Mouse (Mus musculus): ENCODE data around the gene Tnnt1. TPM values are rescaled to one million over a fixed set of nuclear protein-coding genes. Genes with fewer than 3 reads are reported as not detected.

Gene Tnnt1
- polyA plus RNA-seq (2012; rRNA removed), result 0.81 and 0.89 TPM in 2 replicates

GRCm38 (mm10) chr7:4516332-4517050 is at the start of gene Tnnt1:
Gene Tnnt1, minus strand, starts transcription at chr7:4516382.
- TF ChIP-seq POLR2A (IDR thresholded peaks at IDR 0.05; ENCODE audit: borderline replicate concordance, extremely low read depth, low read depth, low read length) (no peak), CTCF (IDR thresholded peaks at IDR 0.05; ENCODE audit: insufficient read depth, low read length) (no peak)

GRCm38 (mm10) chr7:4562660-4563059 is 46.5 kb upstream of the Tnnt1 start:
- DNase-seq, result no peak
- H3K4me1 ChIP-seq (ENCODE audit: control insufficient read depth, insufficient read depth, low read length), result no peaks in the 10 kb centered on the region
- WGBS, result 90% methylated on average over 3 of the region's 3 CpGs
- TF ChIP-seq CTCF (IDR thresholded peaks at IDR 0.05; ENCODE audit: insufficient read depth, low read length) (no peak), POLR2A (IDR thresholded peaks at IDR 0.05; ENCODE audit: borderline replicate concordance, extremely low read depth, low read depth, low read length) (no peak)
- no peak overlapping the region for H3K4me3 ChIP-seq (replicated peaks; ENCODE audit: extremely low read depth, low read depth, low read length)

More at GRCm38 (mm10) chr7:4516332-4517050, at the start of gene Tnnt1:
- H3K4me1 ChIP-seq (ENCODE audit: control insufficient read depth, insufficient read depth, low read length), result no peaks in the 10 kb centered on the region
- no peak for DNase-seq
- H3K4me3 ChIP-seq (replicated peaks; ENCODE audit: extremely low read depth, low read depth, low read length), result no peak within 1 kb of the TSS
- WGBS, result 40% methylated on average over 4 of the region's 4 CpGs

DNA sequence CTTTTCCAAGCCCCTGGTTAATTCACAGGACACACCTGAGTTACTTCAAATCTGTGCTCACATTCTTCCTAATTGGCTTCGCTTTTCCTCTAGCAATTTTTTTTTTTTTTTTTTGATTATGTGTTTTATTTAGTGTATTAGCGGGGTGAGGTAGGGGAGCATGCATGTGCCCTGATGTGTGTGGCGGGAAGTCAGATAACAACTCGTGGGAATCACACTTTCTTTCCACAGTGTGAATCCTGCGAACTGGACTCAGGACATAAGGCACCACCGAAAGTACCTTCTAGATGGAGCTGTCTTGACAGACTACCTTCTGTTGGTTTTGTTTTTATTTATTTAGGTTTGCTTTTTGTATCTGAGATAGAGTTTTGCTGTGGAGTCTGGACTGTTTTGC is 41.0 kb upstream of the Tnnt1 start:
- 63% methylated on average over 6 of the region's 6 CpGs for WGBS
- H3K4me3 ChIP-seq (replicated peaks; ENCODE audit: extremely low read depth, low read depth, low read length), result no peak overlapping the region
- no peak for DNase-seq

GRCm38 (mm10) chr7:4556256-4557166 is 40.3 kb upstream of the Tnnt1 start:
- peak; percentile 74 for DNase-seq
- Histone ChIP-seq H3K4me1 (ENCODE audit: control insufficient read depth, insufficient read depth, low read length) (no peaks in the 10 kb centered on the region), H3K4me3 (replicated peaks; ENCODE audit: extremely low read depth, low read depth, low read length) (no peak overlapping the region)
- TF ChIP-seq CTCF (IDR thresholded peaks at IDR 0.05; ENCODE audit: insufficient read depth, low read length) (peak; percentile 98), POLR2A (IDR thresholded peaks at IDR 0.05; ENCODE audit: borderline replicate concordance, extremely low read depth, low read depth, low read length) (no peak)
- 18% methylated on average over 15 of the region's 15 CpGs for WGBS

More for the DNA sequence above, 41.0 kb upstream of the Tnnt1 start:
- H3K4me1 ChIP-seq (ENCODE audit: control insufficient read depth, insufficient read depth, low read length), result no peaks in the 10 kb centered on the region
- TF ChIP-seq CTCF (IDR thresholded peaks at IDR 0.05; ENCODE audit: insufficient read depth, low read length) (no peak), POLR2A (IDR thresholded peaks at IDR 0.05; ENCODE audit: borderline replicate concordance, extremely low read depth, low read depth, low read length) (no peak)

DNA sequence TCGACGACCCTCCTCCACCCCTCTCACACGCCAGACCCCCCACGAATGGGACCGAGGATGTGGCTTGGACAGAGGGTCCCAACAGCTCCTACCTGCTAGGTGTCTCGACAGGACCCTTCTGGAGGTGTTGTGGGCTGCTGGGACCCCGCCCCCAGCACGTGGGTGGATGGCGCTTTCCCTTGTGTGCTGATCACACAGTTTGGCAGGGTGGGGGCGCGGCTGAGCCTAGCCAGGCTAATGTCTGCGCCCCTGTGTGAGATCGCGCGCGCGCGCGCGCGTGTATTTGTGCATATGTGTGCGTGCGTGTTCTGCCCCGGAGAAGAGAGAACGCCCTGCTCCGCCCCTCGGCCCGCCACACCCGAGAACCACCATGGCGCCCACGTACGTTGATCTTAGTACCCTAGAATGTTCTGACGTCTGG is 31.0 kb upstream of the Tnnt1 start, which contains the start of gene Syt5:
Syt5 (minus strand) TSS at position 321 of the 421 bp plus-strand sequence.
- WGBS, result 5% methylated on average over 33 of the region's 33 CpGs
- H3K4me3 ChIP-seq (replicated peaks; ENCODE audit: extremely low read depth, low read depth, low read length), result peak within 1 kb of the TSS; percentile 11

DNA sequence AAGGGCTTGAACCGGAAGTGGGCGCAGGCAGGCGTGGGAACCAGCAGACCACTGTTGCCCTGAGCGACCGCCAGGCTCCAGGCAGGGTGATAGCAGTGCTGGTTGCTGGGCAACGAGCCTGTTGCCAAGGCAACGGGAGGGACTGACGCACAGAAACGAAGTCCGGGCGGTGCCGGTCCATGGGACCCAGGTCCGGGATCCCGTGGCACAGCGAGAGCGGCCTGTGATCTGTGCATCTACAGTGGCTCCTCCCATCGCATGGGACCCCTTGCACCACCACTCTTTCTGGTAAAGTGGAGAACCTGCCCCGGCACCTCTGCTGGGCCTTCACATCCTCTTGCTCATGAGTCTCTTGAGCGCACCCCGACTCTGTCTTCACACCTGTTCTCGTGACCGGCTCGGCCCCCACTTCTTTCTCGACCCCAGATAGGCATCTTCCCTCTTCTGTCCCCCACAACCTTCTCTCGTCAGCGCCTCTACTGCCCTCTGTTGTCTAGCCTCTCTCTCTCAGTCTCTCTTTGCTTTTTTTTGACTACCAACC is 30.5 kb upstream of the Tnnt1 start:
- DNase-seq, result peak; percentile 20
- no peaks in the 10 kb centered on the region for H3K4me1 ChIP-seq (ENCODE audit: control insufficient read depth, insufficient read depth, low read length)
- 3% methylated on average over 26 of the region's 26 CpGs for WGBS
- H3K4me3 ChIP-seq (replicated peaks; ENCODE audit: extremely low read depth, low read depth, low read length), result no peak overlapping the region
- TF ChIP-seq POLR2A (IDR thresholded peaks at IDR 0.05; ENCODE audit: borderline replicate concordance, extremely low read depth, low read depth, low read length), result no peak
- no peak for TF ChIP-seq CTCF (IDR thresholded peaks at IDR 0.05; ENCODE audit: insufficient read depth, low read length)

More for the DNA sequence above, 31.0 kb upstream of the Tnnt1 start, which contains the start of gene Syt5:
- H3K4me1 ChIP-seq (ENCODE audit: control insufficient read depth, insufficient read depth, low read length), result no peaks in the 10 kb centered on the region
- TF ChIP-seq CTCF (IDR thresholded peaks at IDR 0.05; ENCODE audit: insufficient read depth, low read length) (no peak), POLR2A (IDR thresholded peaks at IDR 0.05; ENCODE audit: borderline replicate concordance, extremely low read depth, low read depth, low read length) (no peak)
- DNase-seq, result no peak

GRCm38 (mm10) chr7:4546050-4546449 is 29.9 kb upstream of the Tnnt1 start:
- H3K4me1 ChIP-seq (ENCODE audit: control insufficient read depth, insufficient read depth, low read length), result no peaks in the 10 kb centered on the region
- 76% methylated on average over 15 of the region's 15 CpGs for WGBS
- TF ChIP-seq CTCF (IDR thresholded peaks at IDR 0.05; ENCODE audit: insufficient read depth, low read length), result no peak
- no peak for TF ChIP-seq POLR2A (IDR thresholded peaks at IDR 0.05; ENCODE audit: borderline replicate concordance, extremely low read depth, low read depth, low read length)
- no peak for DNase-seq
- H3K4me3 ChIP-seq (replicated peaks; ENCODE audit: extremely low read depth, low read depth, low read length), result no peak overlapping the region

GRCm38 (mm10) chr7:4542013-4542412 is 25.8 kb upstream of the Tnnt1 start:
- DNase-seq, result no peak
- Histone ChIP-seq H3K4me3 (replicated peaks; ENCODE audit: extremely low read depth, low read depth, low read length) (no peak overlapping the region), H3K4me1 (ENCODE audit: control insufficient read depth, insufficient read depth, low read length) (no peaks in the 10 kb centered on the region)
- WGBS, result 41% methylated on average over 17 of the region's 17 CpGs
- TF ChIP-seq CTCF (IDR thresholded peaks at IDR 0.05; ENCODE audit: insufficient read depth, low read length) (no peak), POLR2A (IDR thresholded peaks at IDR 0.05; ENCODE audit: borderline replicate concordance, extremely low read depth, low read depth, low read length) (no peak)

DNA sequence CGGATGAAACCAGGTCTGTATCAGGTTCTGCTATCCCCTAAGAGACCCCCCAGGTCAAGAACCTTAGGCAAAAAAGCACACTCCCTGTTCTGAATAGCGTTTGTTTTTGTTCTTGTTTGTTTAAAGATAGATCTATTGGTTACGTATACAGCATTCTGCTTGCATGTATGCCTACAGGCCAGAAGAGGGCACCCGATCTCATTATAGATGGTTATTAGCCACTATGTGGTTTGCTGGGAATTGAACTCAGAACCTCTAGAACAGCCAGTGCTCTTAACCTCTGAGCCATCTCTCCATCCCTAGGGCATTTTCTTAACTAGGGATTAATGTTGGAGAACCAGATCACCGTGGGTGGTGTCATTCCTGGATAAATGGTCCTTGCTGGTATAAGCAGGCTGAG is 25.2 kb upstream of the Tnnt1 start:
- Histone ChIP-seq H3K4me3 (replicated peaks; ENCODE audit: extremely low read depth, low read depth, low read length) (no peak overlapping the region), H3K4me1 (ENCODE audit: control insufficient read depth, insufficient read depth, low read length) (no peaks in the 10 kb centered on the region)
- WGBS, result 57% methylated on average over 5 of the region's 5 CpGs
- TF ChIP-seq POLR2A (IDR thresholded peaks at IDR 0.05; ENCODE audit: borderline replicate concordance, extremely low read depth, low read depth, low read length) (no peak), CTCF (IDR thresholded peaks at IDR 0.05; ENCODE audit: insufficient read depth, low read length) (no peak)
- DNase-seq, result no peak

Data from lung, adult 2 months (tissue).